Mouse (Mus musculus) small intestine, adult 2 months (tissue): Measurements from ENCODE around the gene Bcl9.

Experiments
- CTCF ChIP-seq: fragments of 200-500 bp; IDR thresholded peaks from 2 replicates; pipeline ENCODE4 v1.5.1; 2012; ENCODE audit warnings: low read depth, mild to moderate bottlenecking, control low read depth, inconsistent platforms, low read length, moderate library complexity, mixed read lengths; ENCODE audit not compliant: insufficient replicate concordance, insufficient read length; ENCODE audit errors: extremely low read depth
- POLR2A ChIP-seq: fragments of 200-500 bp; IDR thresholded peaks from 2 replicates; pipeline ENCODE4 v1.6.1; 2012; ENCODE audit warnings: low read depth, mild to moderate bottlenecking, control low read depth, inconsistent platforms, low read length, moderate library complexity

GRCm38 (mm10) chr3:97317302-97317701 is 19.6 kb upstream of the Bcl9 start:
- TF ChIP-seq POLR2A (no peak), CTCF (no peak)
